Mouse (Mus musculus) telencephalon, adult 2 months (tissue): Measurements from ENCODE around the gene Lpar5.

Experiments used
- DNase-seq: peaks from one replicate; pipeline ENCODE4 v3.0.0-alpha.2; 2011; ENCODE audit warnings: low read depth, low spot score

The Lpar5 gene

GRCm38 (mm10) chr6:125084424-125084823 is 16.7 kb downstream of the Lpar5 start:
- DNase-seq: peak; percentile 62

- DNase-seq: no peak
These were observed 20.2 kb downstream of the Lpar5 start for GRCm38 (mm10) chr6:125087937-125088336.

- DNase-seq: peak; percentile 85
These were observed 21.0 kb downstream of the Lpar5 start for GRCm38 (mm10) chr6:125088561-125089321.

GRCm38 (mm10) chr6:125089521-125090321 is 22.0 kb downstream of the Lpar5 start:
- peak; percentile 89 for DNase-seq

GRCm38 (mm10) chr6:125090341-125091085 is 22.8 kb downstream of the Lpar5 start:
- no peak for DNase-seq

GRCm38 (mm10) chr6:125092372-125092771 is 24.7 kb downstream of the Lpar5 start:
- DNase-seq: no peak

GRCm38 (mm10) chr6:125094843-125095242 is 27.1 kb downstream of the Lpar5 start:
- no peak for DNase-seq

GRCm38 (mm10) chr6:125095391-125096278 is 27.9 kb downstream of the Lpar5 start, which contains the start of gene Chd4:
Gene Chd4 (plus strand): TSS chr6:125095981.
- peak; percentile 91 for DNase-seq

- DNase-seq: no peak
These were observed 28.5 kb downstream of the Lpar5 start for GRCm38 (mm10) chr6:125096279-125096596.

GRCm38 (mm10) chr6:125096597-125097345 is 29.1 kb downstream of the Lpar5 start:
- no peak for DNase-seq

- DNase-seq: no peak
These were observed 29.6 kb downstream of the Lpar5 start for GRCm38 (mm10) chr6:125097346-125097689.

- no peak for DNase-seq
These were observed 30.2 kb downstream of the Lpar5 start for GRCm38 (mm10) chr6:125097951-125098350.

GRCm38 (mm10) chr6:125098513-125098912 is 30.8 kb downstream of the Lpar5 start:
- DNase-seq: no peak

- DNase-seq: no peak
These were observed 31.8 kb downstream of the Lpar5 start for GRCm38 (mm10) chr6:125099421-125099971.

- no peak for DNase-seq
These were observed 33.7 kb downstream of the Lpar5 start for GRCm38 (mm10) chr6:125101444-125101843.

GRCm38 (mm10) chr6:125104223-125104622 is 36.5 kb downstream of the Lpar5 start:
- DNase-seq: no peak

- no peak for DNase-seq
These were observed 40.0 kb downstream of the Lpar5 start for GRCm38 (mm10) chr6:125107705-125108104.

- DNase-seq: no peak
These were observed 41.7 kb downstream of the Lpar5 start for GRCm38 (mm10) chr6:125109371-125109770.

GRCm38 (mm10) chr6:125110927-125111326 is 43.2 kb downstream of the Lpar5 start:
- no peak for DNase-seq

- no peak for DNase-seq
These were observed 44.8 kb downstream of the Lpar5 start for GRCm38 (mm10) chr6:125112553-125112952.
